Mouse (Mus musculus): ENCODE data around the gene Hoxa1. TPM values are rescaled to one million over a fixed set of nuclear protein-coding genes. Genes with fewer than 3 reads are reported as not detected.

Hoxa1 gene
- total RNA-seq (2023): not detected

DNA sequence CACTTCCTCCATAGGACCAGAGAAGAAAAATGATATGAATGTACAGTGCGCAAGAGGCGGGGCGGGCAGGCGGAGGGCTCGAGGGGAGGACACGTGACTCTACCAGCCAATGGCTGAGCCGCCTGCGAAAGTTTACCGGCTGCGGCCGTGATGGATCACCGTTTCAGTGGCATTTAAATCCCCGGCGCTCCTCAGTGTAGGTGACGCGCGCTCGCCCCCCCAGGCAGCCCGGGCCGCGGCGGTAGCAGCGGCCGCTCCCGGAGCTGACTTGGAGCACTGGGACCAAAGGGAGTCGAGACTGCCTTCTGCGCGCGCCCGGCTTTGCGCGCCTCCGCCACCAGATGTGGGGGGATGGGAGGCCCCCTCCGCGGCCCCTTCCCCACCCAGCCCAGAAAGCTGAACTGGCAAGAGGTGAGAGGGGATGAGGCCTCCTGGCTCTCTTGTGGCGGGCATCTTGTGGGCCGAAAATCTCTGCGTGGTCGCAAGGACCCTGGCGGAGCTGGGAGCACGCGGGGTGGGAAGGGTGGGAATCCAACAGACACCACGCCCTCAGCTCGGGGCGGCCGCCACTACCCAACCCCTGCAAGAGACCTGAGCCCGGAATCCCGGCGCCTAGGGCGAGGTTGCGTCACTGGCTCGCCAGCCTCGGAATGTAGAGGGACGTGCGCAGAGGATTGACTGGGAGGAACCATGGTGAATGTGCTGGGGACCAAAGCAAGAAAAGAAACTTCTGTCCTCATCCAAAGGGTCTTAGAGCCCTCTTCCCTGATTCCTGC lies at the start of gene Hoxa1:
Gene Hoxa1, minus strand, starts transcription at position 42 of the 776 bp plus-strand sequence.

DNA sequence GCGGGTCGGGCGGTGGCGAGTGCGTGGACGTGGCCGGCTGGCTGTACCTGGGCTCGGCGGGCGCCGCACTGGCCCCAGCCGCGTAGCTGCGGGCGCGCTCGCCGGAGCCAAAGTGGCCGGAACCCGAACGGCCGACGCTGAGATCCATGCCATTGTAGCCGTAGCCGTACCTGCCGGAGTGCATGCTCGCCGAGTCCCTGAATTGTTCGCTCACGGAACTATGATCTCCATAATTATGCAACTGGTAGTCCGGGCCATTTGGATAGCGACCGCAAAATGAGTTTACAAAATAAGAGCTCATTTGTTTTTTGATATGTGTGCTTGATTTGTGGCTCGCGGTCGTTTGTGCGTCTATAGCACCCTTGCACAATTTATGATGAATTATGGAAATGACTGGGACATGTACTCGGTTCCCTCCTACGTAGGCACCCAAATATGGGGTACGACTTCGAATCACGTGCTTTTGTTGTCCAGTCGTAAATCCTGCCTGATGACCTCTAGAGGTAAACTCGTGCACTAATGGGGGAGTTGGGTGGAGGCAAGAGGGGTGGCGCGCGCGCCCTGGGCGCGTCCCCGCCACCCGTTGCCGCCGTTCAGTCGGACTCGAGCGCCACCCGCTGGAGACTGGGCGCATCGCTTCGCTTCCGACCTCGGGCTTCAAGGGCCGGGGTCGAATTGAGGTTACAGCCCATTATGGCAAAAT lies 46.1 kb upstream of the Hoxa1 start, which contains the start of gene Hoxa5:
Gene Hoxa5, minus strand, starts transcription at position 538 of the 703 bp plus-strand sequence.

DNA sequence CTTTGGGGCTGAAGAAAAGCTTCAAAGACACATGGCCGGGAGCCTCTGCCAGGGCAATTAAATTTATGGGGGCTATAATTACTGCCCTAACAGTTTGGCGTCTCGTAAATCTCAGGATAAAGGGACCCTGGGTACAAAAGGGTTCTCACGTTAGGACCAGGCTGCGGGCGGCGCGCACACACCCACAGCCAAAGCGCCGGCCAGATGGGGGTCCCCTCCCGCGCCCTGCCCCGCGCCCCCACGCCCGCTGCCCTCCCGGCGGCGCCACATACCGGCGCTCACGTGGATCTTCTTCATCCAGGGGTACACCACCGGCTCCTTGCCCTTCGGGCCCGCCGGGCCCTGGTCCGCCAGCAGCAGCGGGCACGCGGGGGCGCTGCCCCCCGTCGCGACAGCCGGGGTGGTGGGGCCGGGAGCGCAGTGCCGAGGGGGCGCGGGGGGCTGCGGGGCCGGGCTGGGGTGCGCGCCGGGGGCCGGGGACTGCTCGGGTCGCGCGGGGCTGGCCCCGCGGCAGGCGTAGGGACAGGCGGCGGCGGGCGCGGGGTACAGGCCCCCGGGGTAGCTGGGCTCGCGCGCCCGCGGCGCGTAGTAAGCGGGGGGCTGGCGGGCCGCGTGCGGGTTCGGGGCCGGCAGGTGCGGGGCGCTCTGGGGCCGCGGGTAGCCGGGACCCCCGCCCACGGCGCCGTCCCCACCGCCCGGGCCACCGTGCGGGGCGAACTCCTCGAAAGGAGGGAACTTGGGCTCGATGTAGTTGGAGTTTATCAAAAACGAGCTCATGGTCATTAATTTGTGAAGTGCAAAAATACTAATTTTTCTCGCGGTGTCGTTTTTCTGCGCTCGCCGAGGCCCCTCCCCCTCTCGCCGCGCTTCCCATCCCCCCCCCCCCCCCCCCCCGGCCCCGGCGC lies 33.0 kb upstream of the Hoxa1 start, which contains the start of gene Hoxa4:
Gene Hoxa4, minus strand, starts transcription at position 848 of the 905 bp plus-strand sequence.

DNA sequence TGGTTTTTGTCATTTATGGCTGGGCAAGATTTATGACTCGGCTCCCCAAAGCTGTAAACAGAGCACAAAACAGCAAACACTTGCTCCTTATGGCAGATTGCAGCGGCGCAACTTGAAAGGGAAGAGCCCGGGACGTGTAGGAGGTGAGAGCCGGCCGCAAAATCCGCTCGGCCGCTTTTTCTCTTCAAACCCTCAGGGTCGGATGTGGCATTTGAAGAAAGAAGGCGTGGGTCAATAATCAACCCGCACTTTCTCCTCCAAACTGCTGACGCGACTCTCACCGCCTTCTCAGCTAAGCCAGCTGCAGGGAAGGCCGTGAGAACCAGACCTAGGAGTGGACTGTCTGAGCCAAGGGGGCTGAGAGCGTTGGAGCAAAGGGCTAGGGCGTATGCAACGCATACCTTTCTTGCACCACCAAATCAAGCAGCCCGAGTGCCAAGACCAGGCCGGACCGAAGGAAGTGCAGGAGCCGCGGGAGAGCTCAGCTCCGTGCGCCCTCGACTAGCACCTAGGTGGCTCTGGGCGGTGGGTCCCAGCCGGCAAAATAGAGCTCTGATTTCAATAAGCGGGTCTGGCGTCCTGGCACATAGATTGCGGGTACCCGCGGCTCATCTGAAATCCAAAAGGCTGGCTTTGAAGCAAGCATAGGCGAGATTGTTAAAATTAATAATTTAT lies 19.1 kb upstream of the Hoxa1 start, which contains the start of gene 5730596B20Rik:
Gene 5730596B20Rik, plus strand, starts transcription at position 438 of the 675 bp plus-strand sequence.

DNA sequence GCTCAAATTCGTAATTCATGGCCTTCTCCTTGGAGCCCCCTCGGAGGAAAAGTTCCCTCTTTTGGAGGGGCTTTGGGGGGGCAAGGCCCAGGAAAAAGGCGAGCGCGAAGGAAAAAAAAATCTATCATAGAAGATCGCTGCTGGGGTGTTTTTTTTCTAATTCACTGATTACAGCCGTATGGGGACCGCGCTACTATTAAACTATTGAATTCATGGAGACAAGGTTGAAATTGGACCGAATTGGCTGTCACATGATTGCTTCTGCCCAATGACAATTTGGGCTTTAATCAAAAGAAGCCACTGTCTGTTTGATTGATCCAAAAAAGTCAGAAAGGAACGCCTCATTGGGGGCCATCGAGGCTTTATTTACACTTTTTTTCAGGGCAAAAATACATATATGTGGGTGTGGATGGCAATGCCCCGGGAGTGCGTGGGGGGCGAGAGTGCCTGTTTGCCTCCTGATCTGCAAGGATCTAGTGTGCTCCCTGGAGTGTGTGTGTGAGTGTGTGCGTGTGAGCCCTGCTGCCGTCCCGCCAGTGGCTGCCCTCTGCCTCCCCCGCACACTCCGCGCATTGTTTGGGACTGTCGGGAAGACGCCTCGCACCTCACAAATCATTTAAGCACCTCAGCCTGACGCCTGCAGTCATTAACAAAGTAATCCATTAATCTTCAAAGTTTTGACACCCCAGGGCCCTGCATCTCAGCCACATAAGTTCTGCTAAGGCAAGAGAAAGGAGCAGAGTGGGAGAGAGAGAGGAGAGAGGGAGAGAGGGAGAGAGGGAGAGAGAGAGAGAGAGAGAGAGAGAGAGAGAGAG lies 6.7 kb upstream of the Hoxa1 start, which contains the start of gene Hoxa2:
Gene Hoxa2, minus strand, starts transcription at position 206 of the 815 bp plus-strand sequence.

Other genes starting within 250 kb of the Hoxa1 start
- 9.2 TPM for gene Skap2, start 145.8 kb downstream of the Hoxa1 start, total RNA-seq (2023)
- gene Hoxa2, start 6.5 kb upstream of the Hoxa1 start, total RNA-seq (2023): not detected
- gene 5730596B20Rik, start 19.2 kb upstream of the Hoxa1 start, total RNA-seq (2023): not detected
- not detected for gene Hoxa4, start 33.4 kb upstream of the Hoxa1 start, total RNA-seq (2023)
- not detected for gene Hoxa5, start 46.3 kb upstream of the Hoxa1 start, total RNA-seq (2023)
- gene Hoxa6, start 50.4 kb upstream of the Hoxa1 start, total RNA-seq (2023): not detected
- not detected for gene Hoxa3, start 55.0 kb upstream of the Hoxa1 start, total RNA-seq (2023)
- not detected for gene Gm28308, start 55.0 kb upstream of the Hoxa1 start, total RNA-seq (2023)
- not detected for gene Hoxa7, start 63.5 kb upstream of the Hoxa1 start, total RNA-seq (2023)
- gene Hoxa9, start 72.8 kb upstream of the Hoxa1 start, total RNA-seq (2023): not detected
- gene Hoxa10, start 82.5 kb upstream of the Hoxa1 start, total RNA-seq (2023): not detected
- gene Hoxa11, start 87.5 kb upstream of the Hoxa1 start, total RNA-seq (2023): not detected
- not detected for gene Hoxa13, start 102.6 kb upstream of the Hoxa1 start, total RNA-seq (2023)
- not detected for gene Evx1, start 155.2 kb upstream of the Hoxa1 start, total RNA-seq (2023)

Measured in CD8-positive naive resting alpha-beta T cell, adult 57 days (primary cell).